Mouse (Mus musculus): ENCODE results near the gene Trabd. TPM values are rescaled to one million over a fixed set of nuclear protein-coding genes. Genes with fewer than 3 reads are reported as not detected.

Gene Trabd
- total RNA-seq (2021), result 10 to 100 TPM; 44.2 to 45.5 TPM

DNA sequence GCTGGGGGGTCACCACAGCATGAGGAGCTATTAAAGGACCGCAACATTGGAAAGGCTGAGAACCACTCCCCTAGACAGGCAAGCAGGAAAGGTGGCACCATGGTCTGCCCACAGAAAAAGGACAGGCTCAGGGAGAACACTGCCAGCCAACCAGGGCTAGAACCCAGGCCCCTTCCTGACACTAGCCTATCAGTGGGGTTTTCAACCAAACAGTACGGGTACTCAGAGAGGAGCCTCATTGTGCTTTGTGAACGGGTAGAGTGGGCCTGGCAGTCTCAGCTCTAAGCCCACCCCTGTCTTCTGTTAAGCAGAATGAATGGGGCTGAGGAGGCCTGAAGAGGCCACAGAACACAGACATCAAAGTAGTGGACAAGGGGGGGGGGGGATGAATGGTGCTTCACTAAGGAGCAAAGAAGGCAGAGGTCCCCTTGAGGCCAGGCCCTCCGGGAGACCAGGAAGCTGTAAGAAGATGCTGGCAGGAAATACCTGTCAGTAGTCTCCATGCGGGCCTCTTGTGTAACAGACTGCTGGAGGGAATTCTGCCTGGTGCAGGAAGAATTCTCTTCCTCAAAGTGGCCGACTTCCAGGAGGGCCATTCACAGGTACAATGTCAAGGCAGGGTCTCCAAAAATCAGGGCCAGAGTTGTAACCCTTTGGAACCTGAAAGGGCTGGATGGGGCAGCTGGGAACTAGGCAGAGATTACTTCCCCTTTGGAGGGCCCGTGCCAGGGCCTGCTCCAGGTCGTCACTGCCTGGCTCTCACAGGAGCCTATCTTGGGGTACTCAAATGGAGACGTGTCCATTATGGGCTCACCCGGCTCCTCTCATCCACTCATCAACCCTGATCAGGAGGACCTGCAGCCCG lies at the start of gene Trabd:
TSS of gene Trabd (plus strand) at position 512 of the 865 bp plus-strand sequence.
- no peak for DNase-seq (ENCODE audit: low spot score)
- intact Hi-C loops (cut with DNase I), result loop anchor here (5.0 kb wide), 3 partner anchors 122 to 253 kb away; partner anchors contain the start of genes Dennd6b and Ppp6r2

DNA sequence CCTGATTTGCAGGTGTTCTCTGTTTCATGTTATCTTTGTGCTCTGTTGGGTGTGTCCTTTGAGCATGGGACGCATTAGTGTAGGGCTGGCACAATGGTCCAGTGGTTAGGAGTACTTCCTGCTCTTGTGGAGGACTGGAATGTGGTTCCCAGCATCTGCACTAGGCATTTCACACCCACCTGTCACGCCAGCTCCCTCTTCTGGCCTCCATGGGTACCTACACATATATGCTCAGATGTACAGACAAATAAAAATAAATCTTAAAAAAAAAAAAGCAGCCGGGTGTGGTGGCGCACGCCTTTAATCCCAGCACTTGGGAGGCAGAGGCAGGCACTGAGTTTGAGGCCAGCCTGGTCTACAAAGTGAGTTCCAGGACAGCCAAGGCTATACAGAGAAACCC lies 30.5 kb upstream of the Trabd start:
- intact Hi-C loops (cut with DNase I), result no loop called here
- DNase-seq (ENCODE audit: low spot score), result no peak

GRCm38 (mm10) chr15:89046356-89046755 lies 28.6 kb upstream of the Trabd start:
- DNase-seq (ENCODE audit: low spot score), result no peak
- intact Hi-C loops (cut with DNase I), result no loop called here

DNA sequence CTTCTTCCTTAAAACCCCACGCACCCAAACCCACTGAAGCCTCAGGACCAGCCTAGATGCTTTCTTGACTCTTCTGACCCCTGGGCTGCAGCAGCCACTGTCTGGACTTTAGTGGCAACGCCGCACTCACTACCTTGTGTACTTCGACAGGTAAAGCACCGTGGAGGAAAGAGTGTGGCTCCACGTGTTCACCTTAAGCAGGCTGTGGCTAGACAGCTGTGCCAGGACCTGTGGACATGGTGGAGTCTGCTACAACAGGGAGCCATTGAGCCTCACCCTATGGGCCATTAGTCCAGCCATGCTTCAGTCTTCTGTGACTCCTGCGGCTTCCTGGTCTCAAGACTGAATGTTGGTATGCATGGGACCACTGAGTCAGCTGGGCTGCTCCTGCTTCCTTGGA lies 20.3 kb upstream of the Trabd start:
- intact Hi-C loops (cut with DNase I), result no loop called here
- no peak for DNase-seq (ENCODE audit: low spot score)

- intact Hi-C loops (cut with DNase I), result no loop called here
- no peak for DNase-seq (ENCODE audit: low spot score)
Measured at GRCm38 (mm10) chr15:89058736-89059135, 16.2 kb upstream of the Trabd start.

DNA sequence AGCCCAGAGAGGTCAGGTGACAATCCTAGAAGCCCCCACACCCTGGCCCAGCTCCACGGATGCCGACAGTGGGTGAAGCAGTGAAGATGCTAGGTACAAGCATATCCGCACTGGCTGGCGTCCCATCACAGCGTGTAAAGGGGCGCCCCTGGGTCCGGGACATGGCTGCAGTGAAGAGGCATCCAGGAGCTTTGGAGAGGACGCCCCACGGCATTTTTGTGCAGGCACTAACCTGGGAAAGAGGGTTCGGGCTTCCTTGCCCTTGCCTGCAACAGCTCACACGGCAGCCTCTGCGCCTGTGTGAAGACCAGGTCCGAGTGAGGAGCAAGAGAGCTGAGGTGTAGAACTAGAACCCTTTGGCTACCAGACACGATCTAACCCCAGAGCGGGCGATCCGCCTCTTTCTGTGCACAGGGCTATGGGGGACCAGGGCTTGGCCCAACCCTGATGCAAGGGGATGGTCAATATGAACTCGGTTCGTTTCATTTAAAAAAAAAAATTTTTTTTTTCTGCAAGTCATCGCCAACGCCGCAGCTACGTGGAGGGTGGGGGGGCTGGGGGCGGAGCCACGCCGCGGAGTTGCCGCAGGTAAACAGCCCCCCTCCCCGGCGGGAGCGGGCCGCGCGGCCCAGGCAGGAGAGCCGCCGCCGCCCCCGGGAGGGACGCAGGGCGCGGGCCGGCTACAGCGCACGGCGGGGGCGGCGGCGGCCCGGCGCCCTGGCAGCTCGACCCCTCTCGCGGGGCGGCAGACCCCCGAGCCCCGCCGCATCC lies 15.6 kb upstream of the Trabd start, which contains the start of gene Panx2:
TSS of gene Panx2 (plus strand) at position 574 of the 771 bp plus-strand sequence.
- DNase-seq (ENCODE audit: low spot score), result no peak
- intact Hi-C loops (cut with DNase I), result no loop called here

GRCm38 (mm10) chr15:89060032-89060681 lies 14.8 kb upstream of the Trabd start:
- no peak for DNase-seq (ENCODE audit: low spot score)

GRCm38 (mm10) chr15:89060811-89061460 lies 14.0 kb upstream of the Trabd start:
- DNase-seq (ENCODE audit: low spot score), result no peak
- intact Hi-C loops (cut with DNase I), result no loop called here

More at GRCm38 (mm10) chr15:89060032-89060681, 14.8 kb upstream of the Trabd start:
- intact Hi-C loops (cut with DNase I), result no loop called here

GRCm38 (mm10) chr15:89061761-89062517 lies 13.0 kb upstream of the Trabd start:
- intact Hi-C loops (cut with DNase I), result no loop called here
- no peak for DNase-seq (ENCODE audit: low spot score)

- intact Hi-C loops (cut with DNase I), result no loop called here
- DNase-seq (ENCODE audit: low spot score), result no peak
Measured at GRCm38 (mm10) chr15:89062518-89062910, 12.4 kb upstream of the Trabd start.

DNA sequence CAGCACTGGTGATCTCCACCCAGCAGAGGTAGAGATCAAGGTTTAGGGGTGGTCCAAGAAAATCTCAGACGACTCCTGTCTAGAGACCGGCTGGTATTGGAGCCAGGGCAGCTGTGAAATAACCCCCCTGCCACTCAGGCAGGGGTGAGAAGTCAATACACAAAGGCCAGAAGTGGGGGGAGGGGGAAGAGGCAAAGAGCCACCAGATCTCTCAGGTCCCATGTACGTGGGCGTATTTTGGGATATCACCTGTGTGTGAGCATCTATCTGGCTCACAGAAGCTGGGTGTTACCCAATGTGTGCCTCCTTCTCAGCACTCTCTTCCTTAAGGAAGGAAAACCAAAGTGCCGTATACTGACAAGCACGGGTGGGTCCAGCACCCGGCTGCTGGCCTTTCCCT lies 11.9 kb upstream of the Trabd start:
- intact Hi-C loops (cut with DNase I), result no loop called here
- DNase-seq (ENCODE audit: low spot score), result no peak

GRCm38 (mm10) chr15:89063536-89063935 lies 11.4 kb upstream of the Trabd start:
- DNase-seq (ENCODE audit: low spot score), result no peak
- intact Hi-C loops (cut with DNase I), result no loop called here

DNA sequence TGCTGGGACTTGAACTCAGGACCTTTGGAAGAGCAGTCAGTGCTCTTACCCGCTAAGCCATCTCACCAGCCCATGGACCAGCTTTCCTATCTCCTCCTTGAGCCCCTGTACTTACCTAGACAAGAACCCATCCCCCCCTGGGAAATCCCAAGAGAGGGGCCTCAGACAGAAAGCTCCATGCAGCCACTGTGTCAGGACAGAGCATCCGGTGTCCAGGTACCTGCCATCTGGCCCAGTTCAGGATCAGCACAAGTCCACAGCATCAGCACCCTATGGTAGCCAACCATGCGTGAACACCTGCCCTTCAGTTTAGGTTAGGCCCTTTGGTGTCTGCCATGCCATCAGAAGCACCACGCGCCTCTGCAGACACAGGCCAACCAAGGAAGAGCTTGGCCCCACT lies 10.0 kb upstream of the Trabd start:
- intact Hi-C loops (cut with DNase I), result no loop called here
- DNase-seq (ENCODE audit: low spot score), result no peak

DNA sequence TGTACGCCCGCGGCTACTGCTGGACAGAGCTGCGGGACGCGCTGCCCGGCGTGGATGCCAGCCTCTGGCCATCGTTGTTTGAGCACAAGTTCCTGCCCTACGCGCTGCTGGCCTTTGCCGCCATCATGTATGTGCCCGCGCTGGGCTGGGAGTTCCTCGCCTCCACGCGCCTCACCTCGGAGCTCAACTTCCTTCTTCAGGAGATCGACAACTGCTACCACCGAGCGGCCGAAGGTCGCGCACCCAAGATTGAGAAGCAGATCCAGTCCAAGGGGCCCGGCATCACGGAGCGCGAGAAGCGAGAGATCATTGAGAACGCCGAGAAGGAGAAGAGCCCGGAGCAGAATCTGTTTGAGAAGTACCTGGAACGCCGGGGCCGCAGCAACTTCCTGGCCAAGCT lies 7.3 kb upstream of the Trabd start:
- no peak for DNase-seq (ENCODE audit: low spot score)
- intact Hi-C loops (cut with DNase I), result no loop called here

DNA sequence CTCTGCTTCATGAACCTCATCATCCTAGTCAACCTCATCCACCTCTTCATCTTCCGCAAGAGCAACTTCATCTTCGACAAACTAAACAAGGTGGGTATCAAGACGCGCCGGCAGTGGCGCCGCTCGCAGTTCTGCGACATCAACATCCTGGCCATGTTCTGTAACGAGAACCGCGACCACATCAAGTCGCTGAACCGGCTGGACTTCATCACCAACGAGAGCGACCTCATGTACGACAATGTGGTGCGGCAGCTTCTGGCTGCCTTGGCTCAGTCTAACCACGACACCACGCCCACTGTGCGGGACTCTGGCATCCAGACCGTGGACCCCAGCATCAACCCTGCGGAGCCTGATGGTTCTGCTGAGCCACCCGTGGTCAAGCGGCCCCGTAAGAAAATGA lies 6.7 kb upstream of the Trabd start:
- no peak for DNase-seq (ENCODE audit: low spot score)
- intact Hi-C loops (cut with DNase I), result no loop called here

DNA sequence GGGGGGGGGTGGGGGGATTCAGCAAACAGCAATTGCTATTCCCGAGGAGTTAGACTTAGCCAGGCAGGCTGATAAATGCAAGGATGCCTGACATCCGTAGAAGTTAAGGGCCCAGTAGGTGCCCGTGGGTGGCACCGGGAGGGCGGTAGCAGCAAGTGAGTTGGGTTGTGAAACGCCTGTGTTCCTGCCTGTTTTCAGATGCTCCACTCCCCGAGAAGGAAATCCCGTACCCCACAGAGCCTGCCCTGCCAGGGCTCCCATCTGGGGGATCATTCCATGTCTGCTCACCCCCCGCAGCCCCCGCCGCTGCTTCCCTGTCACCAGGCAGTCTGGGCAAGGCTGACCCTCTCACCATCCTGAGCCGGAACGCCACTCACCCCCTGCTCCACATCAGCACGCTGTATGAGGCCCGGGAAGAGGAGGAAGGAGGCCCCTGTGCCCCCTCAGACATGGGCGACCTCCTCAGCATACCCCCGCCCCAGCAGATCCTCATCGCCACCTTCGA lies 5.5 kb upstream of the Trabd start:
- DNase-seq (ENCODE audit: low spot score), result no peak
- intact Hi-C loops (cut with DNase I), result no loop called here

DNA sequence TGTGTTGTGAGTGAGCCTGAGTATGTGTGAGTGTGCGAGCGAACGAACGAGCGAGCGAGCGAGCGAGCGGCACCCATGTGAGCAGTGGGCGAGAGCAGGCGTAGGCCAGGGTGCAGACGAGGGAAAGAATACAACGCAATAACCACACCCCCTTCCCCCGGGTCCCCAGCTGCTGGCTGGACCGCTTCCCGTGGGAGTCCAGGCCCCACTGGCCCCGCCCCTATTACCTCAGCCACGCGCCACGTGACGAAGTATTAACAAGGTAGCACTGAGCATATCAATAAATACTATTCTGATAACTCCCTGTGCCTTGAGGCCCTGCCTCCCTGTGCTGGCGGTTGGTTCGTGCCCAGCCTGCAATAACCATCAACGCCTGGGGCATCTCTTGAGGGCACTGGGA lies 4.3 kb upstream of the Trabd start:
- no peak for DNase-seq (ENCODE audit: low spot score)
- intact Hi-C loops (cut with DNase I), result no loop called here

GRCm38 (mm10) chr15:89073993-89074603 lies 826 bp upstream of the Trabd start:
- DNase-seq (ENCODE audit: low spot score), result no peak
- intact Hi-C loops (cut with DNase I), result no loop called here
